In genomic region chr6:91114716-91115115, GRCm38 (mm10) we compare ENCODE assay signal across 10 mouse cellular contexts. TPM values are rescaled to one million over a fixed set of nuclear protein-coding genes. Genes with fewer than 3 reads are reported as not detected.
DNase-seq lines count a peak whose midpoint lies in the region; ATAC-seq and TF ChIP-seq lines count a peak whose summit lies in the region.
"Had no signal": no experiment of that assay in that cellular context is flagged by ENCODE, and none has a peak within 500 bp of the region (broad histone marks: within the 10 kb centered on the region; RNA-seq: fewer than 3 reads in every experiment).

No protein-coding gene starts in this region.

- intact Hi-C loops in gastrocnemius, postnatal 14 days (cut with DNase I; ENCODE audit: low total_unique reads): no loop called here

- no peak for TF ChIP-seq CTCF in hindbrain, postnatal 0 days (IDR thresholded peaks at IDR 0.05; ENCODE audit: low read depth)

- ATAC-seq in erythroblast, adult 5-6 weeks (replicated peaks; ENCODE audit: low FRiP score, poor library complexity, severe bottlenecking): no peak
- ATAC-seq in hindbrain, postnatal 0 days: no peak

- H3K27me3 ChIP-seq in erythroblast, embryonic 14.5 days (ENCODE audit: control insufficient read depth): no peaks in the 10 kb centered on the region
- no peaks in the 10 kb centered on the region for H3K27me3 ChIP-seq in hindbrain, postnatal 0 days (ENCODE audit: insufficient read depth, low read length)
- H3K27me3 ChIP-seq in splenic B cell, adult 2 months (ENCODE audit: control insufficient read depth, insufficient read depth, low read length, poor library complexity, severe bottlenecking): no peaks in the 10 kb centered on the region

- peak; percentile 38 for DNase-seq in lung, postnatal 25 days (ENCODE audit: low spot score)
- no peak for DNase-seq in lung, postnatal 4 days
- DNase-seq in hindbrain, postnatal 0 days (ENCODE audit: low spot score): no peak
- peak; percentile 40 for DNase-seq in splenic B cell, adult 2 months (ENCODE audit: low read depth, low spot score)
- no peak for DNase-seq in urinary bladder, adult 2 months (ENCODE audit: low spot score)
- no peak for DNase-seq in gastrocnemius, postnatal 14 days
- DNase-seq: kidney, adult 18-20 months; retina, postnatal 1 day had no signal

- H3K27ac ChIP-seq in hindbrain, postnatal 0 days: no peak overlapping the region

- peak overlapping the region; percentile 63 for H3K4me2 ChIP-seq in hindbrain, postnatal 0 days (ENCODE audit: low read depth, low read length)

- no peaks in the 10 kb centered on the region for H3K9me3 ChIP-seq in erythroblast, embryonic 14.5 days (ENCODE audit: control insufficient read depth, low read length)
- no peaks in the 10 kb centered on the region for H3K9me3 ChIP-seq in hindbrain, postnatal 0 days (ENCODE audit: low read length)

- H3K36me3 ChIP-seq in erythroblast, embryonic 14.5 days (ENCODE audit: control insufficient read depth): peaks cover 67% of the 10 kb centered on the region
- H3K36me3 ChIP-seq in hindbrain, postnatal 0 days (ENCODE audit: insufficient read depth, low read length): no peaks in the 10 kb centered on the region
- H3K36me3 ChIP-seq in splenic B cell, adult 2 months (ENCODE audit: control insufficient read depth, insufficient read depth, low read length, poor library complexity, severe bottlenecking): no peaks in the 10 kb centered on the region

- H3K9ac ChIP-seq in hindbrain, postnatal 0 days (replicated peaks; ENCODE audit: low read length): no peak overlapping the region

- H3K4me3 ChIP-seq in erythroblast, embryonic 14.5 days (replicated peaks): peak overlapping the region; percentile 95
- H3K4me3 ChIP-seq in hindbrain, postnatal 0 days (ENCODE audit: low read length): no peak overlapping the region

- H3K4me1 ChIP-seq in erythroblast, embryonic 14.5 days (ENCODE audit: control insufficient read depth): peaks cover 91% of the 10 kb centered on the region
- H3K4me1 ChIP-seq in hindbrain, postnatal 0 days (ENCODE audit: insufficient read depth, low read length): peaks cover 22% of the 10 kb centered on the region

- 21% methylated on average over 2 of the region's 2 CpGs for WGBS in hindbrain, postnatal 0 days

RNA-seq across cellular contexts. Expression of gene Nup210, which starts 1.9 kb away (rescaled TPM):
- 15.1 and 24.6 TPM in 2 replicates for polyA plus RNA-seq in erythroblast, embryonic 14.5 days (2012)
- total RNA-seq in erythroblast, adult 5-6 weeks (2015; ENCODE audit: low replicate concordance): 45.3 and 64.8 TPM in 2 replicates
- 56.8 and 60.8 TPM in 2 replicates for total RNA-seq in erythroblast, adult 5-6 weeks (2017; ENCODE audit: low replicate concordance)
- total RNA-seq in hindbrain, postnatal 0 days (2014; rRNA removed): 63.0 and 76.0 TPM in 2 replicates
- polyA plus RNA-seq in hindbrain, postnatal 0 days (2015; fragmentation: Nextera tagmentation; extraction: Ambion mirVana): 14.7 and 15.6 TPM in 2 replicates
- 1.3 and 2.8 TPM in 2 replicates for polyA plus RNA-seq in urinary bladder, adult 2 months (2012; rRNA removed)
- total RNA-seq in gastrocnemius, postnatal 14 days (2021): 10 to 100 TPM; 16.9 to 18.1 TPM

RNA-seq across cellular contexts. Expression of gene Hdac11, which starts 41.7 kb away (rescaled TPM):
- polyA plus RNA-seq in erythroblast, embryonic 14.5 days (2012): 1.5 and 2.9 TPM in 2 replicates
- total RNA-seq in erythroblast, adult 5-6 weeks (2015; ENCODE audit: low replicate concordance): 3.8 TPM in 1 of 2 replicates, not detected in the other
- total RNA-seq in erythroblast, adult 5-6 weeks (2017; ENCODE audit: low replicate concordance): 0.84 and 1.8 TPM in 2 replicates
- 100 and 111 TPM in 2 replicates for total RNA-seq in hindbrain, postnatal 0 days (2014; rRNA removed)
- polyA plus RNA-seq in hindbrain, postnatal 0 days (2015; fragmentation: Nextera tagmentation; extraction: Ambion mirVana): 50.1 and 50.7 TPM in 2 replicates
- polyA plus RNA-seq in urinary bladder, adult 2 months (2012; rRNA removed): 24.2 and 26.6 TPM in 2 replicates
- total RNA-seq in gastrocnemius, postnatal 14 days (2021): 1 to 10 TPM; 6.4 to 6.9 TPM

Comparison
In these comparisons a context has a peak if more than half of its experiments do, and no peak if none do; other contexts are left out.
1. DNase-seq: peak in lung, postnatal 25 days (single experiment) and splenic B cell, adult 2 months (single experiment); none in lung, postnatal 4 days (0 of 2), hindbrain, postnatal 0 days (single experiment), urinary bladder, adult 2 months (single experiment) and gastrocnemius, postnatal 14 days (single experiment).
2. RNA of gene Hdac11, which starts 41.7 kb away (total RNA-seq): 100 to 111 TPM in hindbrain, postnatal 0 days; 6.4 to 6.9 TPM in gastrocnemius, postnatal 14 days and 0.84 to 3.8 TPM in erythroblast, adult 5-6 weeks; every median in the first group is over 10 times any median in the second.